Mouse (Mus musculus) lung, postnatal 25 days (tissue): ENCODE data around the gene Slc25a26.

Experiments used
- DNase-seq: peaks from one replicate; pipeline ENCODE4 v3.0.0; 2022; ENCODE audit warnings: low spot score

Slc25a26 gene

GRCm38 (mm10) chr6:94642048-94642447, 141.9 kb downstream of the Slc25a26 start:
- no peak for DNase-seq

- no peak for DNase-seq
Measured at GRCm38 (mm10) chr6:94643989-94644388, 143.9 kb downstream of the Slc25a26 start.

- no peak for DNase-seq
Measured at GRCm38 (mm10) chr6:94644641-94645040, 144.5 kb downstream of the Slc25a26 start.

GRCm38 (mm10) chr6:94645723-94646122, 145.6 kb downstream of the Slc25a26 start:
- no peak for DNase-seq

GRCm38 (mm10) chr6:94646274-94646863, 146.2 kb downstream of the Slc25a26 start:
- DNase-seq: no peak

- DNase-seq: no peak
Measured at GRCm38 (mm10) chr6:94646902-94647301, 146.8 kb downstream of the Slc25a26 start.

GRCm38 (mm10) chr6:94647574-94648430, 147.7 kb downstream of the Slc25a26 start:
- peak; percentile 74 for DNase-seq

GRCm38 (mm10) chr6:94648496-94648895, 148.4 kb downstream of the Slc25a26 start:
- no peak for DNase-seq

GRCm38 (mm10) chr6:94649637-94650036, 149.5 kb downstream of the Slc25a26 start:
- no peak for DNase-seq

- no peak for DNase-seq
Measured at GRCm38 (mm10) chr6:94651541-94651940, 151.4 kb downstream of the Slc25a26 start.

- DNase-seq: peak; percentile 74
Measured at GRCm38 (mm10) chr6:94652659-94653213, 152.6 kb downstream of the Slc25a26 start.

GRCm38 (mm10) chr6:94653388-94654316, 153.5 kb downstream of the Slc25a26 start:
- no peak for DNase-seq
